Mouse (Mus musculus) skeletal muscle tissue, adult 2 months (tissue): ENCODE measurements at regions not wholly inside any gene's neighbourhood (a gene's known extent, or its start where the extent isn't known, plus 50 kb on each side); places are given as distances from the start of the nearest gene placed in this dataset.
A peak's percentile ranks its signal among the peaks of the same experiment; 100 is the strongest.

Source experiments
- DNase-seq: peaks from one replicate; pipeline ENCODE4 v3.0.0-alpha.2; 2012; ENCODE audit warnings: low read depth, low spot score

DNA sequence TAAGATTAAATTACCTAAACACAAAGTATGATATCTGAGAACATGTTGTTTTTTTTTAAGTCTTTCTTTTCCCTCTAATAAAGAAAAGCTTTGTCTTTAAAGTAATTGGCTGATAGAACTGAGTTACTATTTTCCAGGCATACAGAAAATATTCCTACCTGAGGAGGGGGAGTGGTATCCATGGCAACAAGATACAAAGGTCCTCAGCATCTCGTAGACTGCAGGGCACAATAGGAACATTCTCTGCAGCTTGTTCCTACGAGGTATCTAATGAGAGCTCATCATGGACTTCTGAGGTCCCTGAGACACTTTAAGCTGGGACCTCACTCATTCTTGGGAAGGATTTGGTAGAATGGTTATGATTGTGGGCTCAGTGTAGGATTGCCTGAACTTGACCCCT, 225.5 kb upstream of the Cdh4 start:
- no peak for DNase-seq

DNA sequence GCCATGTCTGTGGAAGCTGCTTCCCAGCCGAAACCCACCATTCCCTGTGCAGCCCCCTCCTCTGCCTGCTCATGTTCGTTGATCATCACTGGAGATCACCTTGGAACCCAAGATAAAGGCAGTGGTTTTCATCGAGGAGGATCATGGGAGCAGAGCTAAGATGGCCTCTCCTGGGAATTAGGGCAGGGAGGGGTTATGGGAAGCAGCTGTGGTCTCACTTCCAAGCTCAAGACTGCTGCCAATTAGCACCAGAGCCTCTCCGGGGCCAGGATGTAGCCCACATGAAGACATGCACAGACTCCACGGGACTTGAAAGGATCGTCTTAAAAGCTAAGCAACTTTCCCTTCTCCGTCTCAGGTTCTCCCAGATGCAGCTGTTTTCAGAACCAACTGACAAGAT, 214.1 kb upstream of the Cdh4 start:
- peak; percentile 10 for DNase-seq

DNA sequence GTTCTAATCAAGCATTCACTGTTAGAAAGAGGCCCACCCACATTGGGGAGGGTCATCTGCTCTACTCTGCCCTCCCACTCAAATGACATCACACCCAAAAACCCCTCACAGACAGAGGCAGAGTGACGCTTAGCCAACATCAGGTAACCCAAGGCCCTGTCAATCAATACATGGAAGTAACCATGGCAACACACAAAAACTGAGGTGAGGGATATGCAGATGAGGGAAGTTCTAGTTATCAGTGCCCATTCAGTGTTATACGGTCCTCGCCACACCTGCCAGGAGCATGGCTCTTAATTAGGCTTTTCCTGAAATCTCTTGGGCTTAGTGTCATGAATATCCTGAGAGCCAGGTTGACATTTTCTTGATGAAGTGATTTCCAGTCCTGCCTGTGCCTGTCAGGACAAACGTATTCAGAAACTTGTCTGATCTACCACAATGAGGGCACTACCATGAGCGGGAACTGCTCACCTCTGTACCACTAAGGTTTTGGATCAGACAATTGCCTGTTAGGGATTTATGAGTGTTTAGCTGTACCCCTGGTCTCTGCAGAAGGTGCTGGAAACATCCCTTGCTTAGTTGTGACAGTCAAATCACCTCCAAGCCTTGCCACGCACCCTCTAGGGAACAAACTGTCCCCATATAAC, 210.4 kb upstream of the Cdh4 start:
- DNase-seq: no peak

DNA sequence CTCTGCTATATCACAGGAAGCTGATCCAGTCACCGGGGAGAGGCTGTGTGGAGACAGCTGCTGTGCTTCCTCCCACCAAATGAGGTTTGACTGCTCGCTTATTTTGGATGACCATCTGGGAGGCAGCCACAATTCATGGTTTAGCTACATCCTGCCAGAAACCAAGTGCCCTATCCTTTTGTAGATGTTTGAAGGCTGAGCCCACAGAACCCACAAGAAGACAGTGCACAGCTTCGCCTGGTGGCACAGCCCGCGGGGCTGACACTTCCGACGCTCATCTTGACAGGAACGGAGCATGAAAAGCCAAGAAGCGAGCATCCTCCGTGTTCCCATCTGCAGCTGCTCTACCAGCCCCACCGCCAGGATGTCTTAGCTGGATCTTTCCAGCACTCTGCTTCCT, 204.1 kb upstream of the Cdh4 start:
- no peak for DNase-seq

DNA sequence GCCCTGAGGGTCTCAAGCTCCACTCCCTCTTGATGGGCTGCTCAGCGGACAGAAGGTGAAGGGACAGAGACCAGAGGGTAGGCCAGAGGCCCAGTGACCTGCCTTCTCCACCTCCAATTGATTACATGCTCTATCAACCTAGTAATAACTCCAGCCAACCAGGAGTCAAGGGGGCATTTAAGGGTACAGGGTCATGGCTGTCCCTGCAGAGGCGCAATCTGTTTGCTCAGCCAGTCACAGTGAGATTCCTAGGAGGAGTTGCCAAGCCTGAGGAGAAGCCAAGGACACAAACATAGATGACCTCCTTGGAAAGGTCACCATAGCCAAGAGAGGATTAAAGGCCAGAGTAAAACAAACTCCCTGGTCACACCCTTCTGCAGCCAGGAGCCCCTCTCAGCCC, 181.3 kb upstream of the Cdh4 start:
- DNase-seq: no peak

DNA sequence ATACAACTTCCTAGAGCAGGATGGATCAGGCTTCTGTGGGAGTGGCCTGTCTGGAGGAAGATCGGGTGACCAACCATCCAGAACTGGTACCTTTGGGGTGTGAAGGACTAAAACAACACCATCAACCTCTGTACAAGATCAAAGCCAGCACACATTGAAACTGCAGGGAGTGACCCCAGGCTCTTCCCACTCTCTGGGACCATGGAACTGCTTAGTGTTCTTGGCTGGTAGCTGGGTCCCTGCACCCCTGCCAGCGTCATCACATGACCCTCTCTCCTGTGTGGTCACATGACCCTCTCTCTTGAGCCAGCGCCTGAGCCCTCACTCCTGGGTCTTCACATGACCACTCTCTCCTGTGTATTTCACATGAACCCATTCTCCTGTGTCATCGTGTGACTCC, 178.3 kb upstream of the Cdh4 start:
- DNase-seq: no peak

DNA sequence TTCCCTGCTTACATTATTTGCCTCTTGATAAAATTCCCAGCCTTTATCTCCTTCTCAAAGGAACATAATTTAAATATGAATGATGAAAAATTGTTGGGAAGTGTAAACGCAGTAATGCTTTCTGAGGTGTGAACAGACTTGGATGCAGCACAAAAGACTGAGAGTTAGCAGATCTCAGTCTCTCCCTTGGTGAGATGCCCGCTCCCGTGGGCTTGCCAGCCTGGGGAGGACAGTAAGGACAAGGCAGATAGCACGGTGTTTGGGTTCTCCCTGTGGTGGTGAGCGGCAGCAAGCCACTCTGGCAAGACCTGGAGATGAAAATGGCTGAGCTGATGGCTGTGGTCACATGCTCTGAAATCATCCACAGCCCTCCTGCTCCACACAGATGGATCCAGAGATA, 176.8 kb upstream of the Cdh4 start:
- no peak for DNase-seq

DNA sequence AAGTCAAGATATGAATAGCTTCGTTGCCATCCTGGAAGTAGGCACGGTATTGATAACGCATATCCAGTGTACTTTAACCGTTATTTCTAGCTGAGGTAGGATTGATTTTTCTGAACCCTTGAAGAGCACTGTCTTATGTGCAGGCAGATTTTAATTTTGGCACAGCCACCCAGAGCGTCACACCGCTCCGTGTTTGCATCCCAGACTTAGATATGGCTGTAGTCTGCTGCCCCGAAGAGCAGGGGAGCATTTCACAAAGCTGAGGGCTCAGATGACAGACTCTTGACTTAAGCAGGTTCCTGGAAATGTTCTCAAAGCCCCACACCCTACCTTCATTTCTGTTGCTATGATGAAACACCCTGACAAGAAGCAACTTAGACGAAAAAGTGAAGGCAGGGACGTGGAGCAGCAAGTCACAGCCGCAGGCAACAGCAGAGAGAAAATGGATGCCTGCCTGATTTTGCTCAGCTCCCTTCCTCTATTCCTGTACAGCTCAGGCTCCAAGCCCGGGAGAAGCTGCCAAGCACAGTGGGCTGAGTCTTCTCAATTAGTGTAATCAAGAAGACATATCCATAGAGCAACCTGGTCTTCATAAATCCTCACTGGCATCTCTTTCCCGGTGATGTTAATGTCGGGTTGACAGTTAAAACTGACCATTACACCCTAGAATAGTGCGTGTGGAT, 164.9 kb upstream of the Cdh4 start:
- DNase-seq: no peak

DNA sequence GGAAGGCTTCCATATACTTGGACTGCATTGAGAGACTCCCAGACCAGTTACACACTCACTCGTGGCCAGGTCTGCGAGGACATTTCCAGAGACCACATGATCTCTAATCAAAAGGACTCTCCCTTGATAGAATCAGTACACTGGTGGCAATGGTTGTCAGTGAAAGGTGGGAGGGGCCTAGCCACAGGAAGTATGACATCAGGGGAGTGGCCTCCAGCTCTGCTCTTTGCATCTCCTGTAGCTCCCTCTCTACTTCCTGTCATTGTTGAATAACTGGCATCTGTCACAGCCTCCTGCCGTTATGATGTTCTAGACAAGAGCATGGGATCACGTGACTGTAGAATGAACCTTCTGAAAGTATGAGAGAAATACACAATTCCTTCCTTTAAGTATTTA, 164.3 kb upstream of the Cdh4 start:
- DNase-seq: no peak

DNA sequence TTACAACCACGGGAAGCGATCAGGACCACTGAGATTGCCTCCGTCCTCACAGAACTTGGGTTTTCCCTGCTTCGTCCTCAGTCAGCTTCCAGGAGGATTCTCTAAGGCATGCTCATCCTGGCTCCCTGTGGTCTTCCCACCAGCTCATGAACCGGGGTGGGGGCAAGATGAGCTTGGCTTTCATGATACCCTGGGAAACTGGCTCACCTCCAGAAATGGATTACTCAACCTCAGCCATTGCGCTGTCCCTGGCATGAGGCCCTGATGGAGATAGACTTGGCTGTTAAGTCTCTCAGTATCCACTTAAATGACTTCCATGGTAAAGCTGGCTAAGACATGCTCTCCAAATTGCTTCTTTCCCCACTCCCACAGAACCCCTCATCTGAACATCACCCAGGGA, 160.0 kb upstream of the Cdh4 start:
- DNase-seq: peak; percentile 12

DNA sequence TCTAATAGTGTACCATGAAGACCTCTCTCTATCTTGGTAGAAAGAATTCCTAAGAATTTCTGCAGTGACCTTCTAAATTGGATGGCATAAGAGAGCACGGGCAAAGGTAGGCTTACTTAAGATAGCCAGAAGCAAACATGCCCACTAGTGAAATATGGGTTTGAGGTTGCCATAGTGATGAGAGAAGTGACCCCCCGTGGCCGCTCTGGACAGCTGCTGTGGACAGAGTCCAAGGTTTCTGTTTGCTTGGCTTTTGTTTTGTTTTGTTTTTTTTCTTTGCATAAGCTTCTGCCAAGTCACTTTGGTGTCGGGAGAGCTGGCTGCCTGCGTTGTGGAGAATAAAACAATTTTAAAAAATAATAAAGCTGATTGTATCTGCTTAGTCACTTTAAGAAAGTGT, 151.8 kb upstream of the Cdh4 start:
- peak; percentile 4 for DNase-seq

DNA sequence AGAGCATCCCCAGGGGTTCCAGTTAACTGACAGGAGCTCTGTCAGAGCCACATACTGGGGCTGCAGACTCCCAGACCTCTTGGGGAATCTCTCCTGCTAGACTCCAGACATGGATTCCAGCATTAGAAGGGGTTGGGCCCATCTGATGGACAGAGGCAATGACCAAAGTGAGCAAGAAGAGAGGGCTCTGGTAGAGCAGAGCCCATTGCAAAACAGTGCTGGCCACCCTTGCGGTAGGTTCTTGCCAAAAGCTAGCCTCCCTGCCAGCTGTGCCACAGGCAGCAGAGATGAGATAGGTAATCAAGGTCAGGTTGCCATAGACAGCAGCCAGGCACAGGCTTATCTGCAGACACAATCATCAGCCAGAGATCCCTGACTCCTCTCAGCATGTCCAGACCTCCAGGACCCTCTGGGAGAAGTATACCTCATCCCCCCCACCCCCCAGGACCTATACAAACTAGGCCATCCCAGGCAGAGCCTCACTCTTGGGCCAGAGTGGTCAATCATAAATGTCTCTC, 151.1 kb upstream of the Cdh4 start:
- peak; percentile 13 for DNase-seq

DNA sequence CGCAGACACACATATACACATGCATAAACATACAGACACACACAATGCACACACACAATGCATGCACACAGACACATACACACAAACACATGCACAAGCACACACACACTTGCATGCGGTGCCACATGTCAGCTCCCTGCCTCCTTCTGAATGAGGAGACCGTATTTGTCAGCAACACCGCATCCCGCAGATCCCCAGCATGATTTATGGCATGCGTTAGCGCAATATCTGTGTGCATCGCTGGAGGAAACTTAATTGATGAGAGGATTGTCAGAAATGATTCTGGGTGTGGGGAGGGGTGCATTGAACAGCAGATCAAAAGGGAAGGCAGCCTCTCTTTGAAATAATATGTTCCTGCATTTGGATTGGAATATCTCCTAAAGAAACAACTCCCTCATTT, 150.3 kb upstream of the Cdh4 start:
- no peak for DNase-seq

DNA sequence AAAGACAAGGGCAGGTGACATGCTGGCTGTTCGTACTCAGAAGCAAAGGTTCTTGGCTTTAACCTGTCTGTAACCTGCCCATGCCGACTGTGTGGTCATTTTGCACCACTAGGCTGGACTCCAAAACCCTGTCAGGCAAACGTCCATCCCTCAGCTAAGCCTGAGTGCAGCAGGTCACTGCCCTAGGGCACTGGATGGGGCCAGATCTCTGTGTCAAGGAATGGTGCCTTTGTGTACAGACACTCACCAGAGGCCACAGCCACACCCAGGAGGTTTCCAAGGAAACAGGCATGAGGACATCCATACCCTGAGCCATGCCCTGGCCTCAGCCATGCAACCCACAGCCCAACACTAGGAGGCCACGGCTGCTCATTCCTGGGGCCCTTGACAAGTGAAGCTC, 149.7 kb upstream of the Cdh4 start:
- DNase-seq: no peak

DNA sequence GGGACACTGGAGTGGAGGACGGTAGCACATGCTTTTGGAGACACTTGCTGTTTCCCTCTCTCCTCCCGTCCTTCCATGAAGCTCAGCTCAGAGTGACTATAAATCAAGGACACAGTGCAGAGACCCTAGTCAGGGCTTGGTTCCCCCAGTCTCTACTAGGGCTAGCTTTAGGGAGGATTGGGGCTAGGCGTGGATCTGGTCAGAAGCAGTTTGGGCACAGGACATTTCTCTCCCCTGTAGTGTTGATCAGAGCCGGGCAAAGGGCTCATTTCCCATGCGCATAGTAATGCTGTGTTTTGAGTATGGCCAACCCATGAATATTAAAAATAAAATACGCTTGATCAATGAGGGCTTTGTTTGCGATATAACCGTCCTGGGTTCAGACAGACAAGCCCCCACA, 149.1 kb upstream of the Cdh4 start:
- no peak for DNase-seq

DNA sequence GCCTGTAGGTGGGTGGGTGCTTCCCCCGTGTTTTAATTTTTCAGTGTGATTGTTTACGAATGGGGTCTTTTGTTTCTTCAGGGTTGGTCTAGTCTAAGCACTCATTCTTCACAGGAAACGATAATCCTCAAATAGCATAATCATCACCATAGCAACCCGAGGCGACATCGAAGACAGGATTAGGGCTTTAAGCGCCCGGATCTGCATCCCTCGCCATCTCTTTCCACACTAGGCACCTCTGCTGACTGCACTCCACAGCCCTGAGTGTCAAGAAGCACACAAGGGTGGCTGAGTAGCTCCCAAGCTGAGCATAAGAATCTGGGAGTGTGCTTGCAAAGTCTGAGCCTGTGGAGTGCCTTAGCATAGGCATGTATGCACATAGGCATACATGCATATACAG, 145.2 kb upstream of the Cdh4 start:
- no peak for DNase-seq

DNA sequence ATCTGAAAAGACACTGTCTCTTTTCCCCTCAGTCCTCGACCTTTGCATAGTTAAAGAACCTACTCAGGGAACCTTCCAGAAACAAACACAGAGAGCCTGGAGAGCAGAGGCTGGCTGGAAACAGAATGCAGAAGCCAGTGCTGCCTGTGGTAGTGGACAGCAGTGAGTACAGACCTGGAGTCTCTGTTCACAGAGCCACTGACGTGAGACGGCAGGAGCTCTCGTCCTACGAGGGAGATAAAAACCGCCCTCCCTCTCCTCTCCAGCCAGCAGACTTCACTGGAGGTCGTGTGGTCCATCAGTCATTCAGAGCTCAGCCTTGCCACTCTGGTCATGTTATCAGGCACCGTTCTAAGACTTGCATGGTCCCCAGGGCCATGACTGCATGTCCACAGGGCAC, 138.5 kb upstream of the Cdh4 start:
- no peak for DNase-seq

DNA sequence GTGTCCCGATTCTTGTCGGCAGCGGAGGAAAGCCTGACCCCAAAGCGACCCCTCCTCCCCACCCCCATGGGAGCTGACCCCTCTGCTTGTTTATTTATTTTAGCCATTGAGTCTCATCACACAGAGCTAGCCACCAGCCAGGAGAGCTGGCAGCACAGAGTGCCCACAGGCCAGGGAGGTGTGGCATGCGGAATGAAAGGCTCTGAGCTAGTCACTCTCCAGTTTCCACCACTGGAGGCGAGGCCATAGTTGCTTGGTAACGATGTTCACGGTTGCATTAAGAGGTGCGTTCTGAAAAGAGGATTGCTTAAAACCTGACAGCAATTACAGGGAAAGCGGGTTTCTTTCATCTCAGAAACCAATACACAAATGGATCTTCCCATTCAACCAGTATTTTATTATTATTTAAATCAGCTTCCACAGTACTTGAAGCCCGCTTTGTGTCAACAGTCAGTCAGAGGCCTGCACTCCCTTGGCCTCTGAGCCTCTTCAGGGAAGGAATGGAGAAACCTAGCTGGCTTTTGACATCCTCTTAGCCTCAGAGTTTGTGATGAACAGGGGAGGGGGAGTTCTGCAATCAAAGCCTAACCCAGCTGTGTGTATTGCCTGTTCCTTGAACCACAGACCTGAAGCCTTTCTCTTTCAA, 134.8 kb upstream of the Cdh4 start:
- DNase-seq: no peak

DNA sequence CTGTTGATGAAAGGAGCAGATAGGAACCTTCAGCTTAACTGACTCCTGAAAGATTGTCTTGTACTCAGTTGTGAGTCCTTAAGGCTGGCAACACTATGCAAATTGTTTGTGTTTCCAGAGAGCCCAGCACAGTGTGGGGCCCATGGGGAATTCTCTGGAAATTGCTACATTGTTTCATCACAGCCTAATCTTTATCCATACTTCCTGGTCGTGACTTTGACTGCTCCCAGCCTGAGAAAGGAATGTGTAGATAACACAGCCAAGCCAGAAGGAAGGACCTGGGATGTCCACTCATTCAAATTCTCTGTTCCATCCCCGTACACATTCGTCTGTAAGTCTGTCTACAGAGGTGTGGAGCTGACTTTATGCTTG, 134.3 kb upstream of the Cdh4 start:
- no peak for DNase-seq

DNA sequence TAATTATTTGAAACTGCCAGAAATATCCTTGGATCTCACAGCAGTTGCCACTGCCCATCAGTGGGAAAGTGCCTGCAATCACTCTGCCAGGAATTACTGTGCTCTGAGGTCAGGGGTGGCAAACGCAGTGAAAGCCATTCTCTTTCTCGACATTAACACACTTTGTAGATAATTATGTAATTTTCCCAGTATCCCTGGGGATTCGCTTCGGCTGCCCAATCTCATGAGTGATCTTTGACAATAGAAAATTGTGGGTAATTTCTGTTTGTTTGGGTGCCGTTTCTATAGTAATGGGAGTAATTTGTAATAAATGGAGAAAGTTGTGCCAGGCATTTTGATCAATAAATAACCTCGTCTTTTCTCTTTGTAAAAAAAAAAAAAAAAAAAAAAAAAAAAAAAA, 124.2 kb upstream of the Cdh4 start:
- DNase-seq: no peak

DNA sequence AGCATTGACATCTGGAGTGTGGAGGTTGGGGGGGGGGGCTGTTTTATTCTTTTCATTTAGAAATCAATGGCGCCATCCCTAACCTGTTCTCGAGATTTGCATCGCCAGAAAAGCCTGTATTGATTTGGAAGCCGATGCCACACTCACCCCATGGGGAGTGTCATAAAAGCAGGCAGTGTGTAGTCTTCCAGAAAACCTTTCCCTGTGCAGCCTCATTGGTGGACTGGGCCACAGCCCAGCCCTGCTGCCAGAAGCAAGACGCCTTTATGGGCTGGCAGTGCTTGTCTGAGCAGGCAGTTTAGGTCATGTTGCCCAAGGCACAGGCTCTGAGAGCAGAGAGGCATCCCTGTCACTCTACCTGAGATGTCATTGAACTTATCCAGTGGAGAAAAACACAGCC, 117.0 kb upstream of the Cdh4 start:
- no peak for DNase-seq

DNA sequence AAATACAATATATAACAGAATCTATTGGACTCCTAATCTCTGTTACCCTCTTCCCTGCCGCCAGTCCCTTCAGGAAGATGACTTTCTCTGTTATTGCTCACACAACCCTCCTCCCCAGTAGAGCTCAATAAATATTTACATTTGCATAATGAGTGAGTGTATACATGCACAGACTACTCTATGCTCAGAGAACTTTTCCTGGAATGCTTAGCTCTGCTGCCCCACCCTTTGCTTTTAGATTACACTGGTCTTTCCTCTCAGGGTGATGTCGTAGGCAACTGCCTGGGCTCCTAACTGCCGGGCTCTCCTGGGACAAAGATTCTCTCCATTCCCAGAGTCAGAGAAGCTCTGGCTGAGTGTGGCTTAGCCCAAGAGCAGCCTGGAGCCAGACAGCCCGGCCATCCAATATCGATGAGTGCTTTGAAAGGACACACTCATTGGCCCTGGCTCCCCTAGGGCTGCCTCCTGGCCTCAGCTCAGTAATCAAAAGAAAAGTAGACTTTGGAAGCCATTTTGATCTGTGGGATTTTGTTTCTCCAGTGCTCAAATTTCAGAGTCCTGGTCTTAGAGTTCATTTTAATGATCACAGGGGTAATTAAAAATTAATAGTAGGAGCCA, 109.2 kb upstream of the Cdh4 start:
- DNase-seq: no peak

DNA sequence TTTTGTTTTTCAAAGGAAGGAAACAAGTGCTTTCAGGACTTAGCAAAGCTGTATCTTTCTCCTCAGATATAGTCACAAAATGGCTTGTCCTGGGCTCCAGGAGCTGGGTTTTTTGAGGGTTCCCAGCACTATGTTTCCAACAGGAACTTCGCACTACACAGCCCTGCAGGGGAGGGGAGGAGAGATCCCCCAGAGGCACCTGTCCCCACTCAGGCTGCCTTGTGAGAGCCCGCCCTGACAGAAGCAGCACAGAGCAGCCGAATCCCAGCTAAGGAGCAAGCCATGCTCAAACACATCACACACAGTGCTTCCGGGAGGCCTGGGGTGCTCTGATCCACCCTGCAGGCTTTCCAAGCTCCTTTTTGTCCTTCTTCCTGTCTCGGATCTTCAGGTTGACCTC, 108.6 kb upstream of the Cdh4 start:
- DNase-seq: no peak
